Mouse (Mus musculus): Measurements from ENCODE around the gene Cdk6. TPM values are rescaled to one million over a fixed set of nuclear protein-coding genes. Genes with fewer than 3 reads are reported as not detected.
A peak's percentile ranks its signal among the peaks of the same experiment; 100 is the strongest.
"Not testable (repeated sequence)": the region's sequence is repeated elsewhere in the genome, so short reads cannot be mapped to it uniquely, and the experiment has no call there.

Cdk6 gene
- total RNA-seq, 2 experiments from 2014 or later = 0.73 to 1.1 TPM

GRCm38 (mm10) chr5:3344081-3344631 is 2.9 kb downstream of the Cdk6 start:
- peak; percentile 56 for DNase-seq (ENCODE audit: low spot score)

GRCm38 (mm10) chr5:3345540-3345939 is 4.3 kb downstream of the Cdk6 start:
- not testable (repeated sequence) for DNase-seq (ENCODE audit: low spot score)

DNA sequence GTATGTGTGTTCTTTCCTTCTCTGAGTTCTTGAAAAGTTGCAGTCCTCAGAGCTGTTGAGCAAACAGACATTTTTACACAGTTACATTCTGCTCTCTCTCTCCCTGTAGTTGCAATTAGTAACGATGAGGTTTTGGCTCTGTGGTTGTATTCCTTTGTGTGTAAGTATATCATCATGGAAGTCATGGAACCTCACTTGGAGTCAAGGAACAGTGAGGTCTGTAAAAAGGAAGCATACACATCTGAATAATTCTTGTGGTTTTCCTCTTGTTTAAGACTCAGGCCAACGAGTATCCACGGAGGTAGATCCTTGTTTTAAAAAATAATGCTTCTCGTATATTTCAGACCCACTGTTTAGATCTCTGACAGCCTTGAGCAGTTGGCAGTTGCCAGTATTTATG is 8.1 kb downstream of the Cdk6 start:
- DNase-seq (ENCODE audit: low spot score) = not testable (repeated sequence)

DNA sequence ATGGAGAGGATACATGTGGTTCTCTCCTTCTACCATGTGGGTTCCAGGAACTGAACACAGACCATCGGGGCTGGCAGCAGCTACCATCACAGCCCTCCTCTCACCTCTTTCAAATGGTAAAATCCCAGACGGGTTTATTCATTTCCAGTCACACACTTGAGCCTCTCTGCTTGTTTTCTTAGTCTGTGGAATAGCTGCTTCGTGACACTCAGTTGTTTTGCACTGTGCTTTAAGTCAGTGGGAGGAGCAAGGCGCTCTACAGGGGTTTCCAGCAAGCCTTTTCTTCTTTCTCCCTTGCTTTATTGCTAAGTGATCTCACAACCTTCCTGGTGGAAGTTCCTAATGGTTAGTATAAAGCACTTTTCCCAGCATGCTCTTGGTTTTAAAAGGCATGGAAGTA is 10.6 kb downstream of the Cdk6 start:
- DNase-seq (ENCODE audit: low spot score) = not testable (repeated sequence)

DNA sequence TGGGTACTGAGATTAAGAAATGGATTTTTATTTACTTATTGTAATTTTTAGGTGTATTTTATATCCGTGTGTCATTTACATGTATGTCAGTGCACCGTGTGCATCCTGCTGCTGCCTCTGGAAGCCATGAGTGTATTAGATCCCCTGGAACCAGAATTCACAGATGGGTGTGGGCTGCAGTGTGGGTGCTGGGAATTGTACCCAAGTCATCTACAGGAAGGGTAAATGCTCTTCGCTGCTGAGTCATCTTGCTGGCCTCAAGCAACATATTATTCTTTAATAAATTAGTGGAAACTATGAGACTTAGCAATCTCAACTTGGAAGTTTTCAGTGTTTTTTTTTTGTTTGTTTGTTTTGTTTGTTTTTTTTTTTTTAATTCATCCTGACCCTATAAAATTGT is 11.0 kb downstream of the Cdk6 start:
- no peak for DNase-seq (ENCODE audit: low spot score)

DNA sequence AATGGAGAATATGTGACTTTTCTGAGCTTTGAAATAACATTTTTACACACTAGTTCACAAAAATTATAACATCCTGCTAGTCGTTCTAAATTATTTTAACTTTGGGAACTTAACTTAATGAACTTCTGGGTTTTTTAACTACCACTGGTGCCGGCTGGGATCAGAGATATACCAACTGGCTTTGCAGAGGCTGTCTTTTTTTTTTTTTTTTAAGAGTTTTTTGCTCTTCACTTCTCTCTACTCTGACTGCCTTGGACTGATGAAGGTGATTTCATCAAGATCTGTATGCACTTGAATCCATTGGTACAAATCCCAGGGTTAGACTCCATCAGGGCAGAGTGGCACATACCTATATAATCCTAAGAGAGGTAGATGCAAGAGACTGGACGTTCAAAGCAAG is 11.5 kb downstream of the Cdk6 start:
- DNase-seq (ENCODE audit: low spot score) = no peak

- no peak for DNase-seq (ENCODE audit: low spot score)
Observed at GRCm38 (mm10) chr5:3354307-3354706, 13.0 kb downstream of the Cdk6 start.

GRCm38 (mm10) chr5:3355032-3355536 is 13.8 kb downstream of the Cdk6 start:
- DNase-seq (ENCODE audit: low spot score) = no peak

DNA sequence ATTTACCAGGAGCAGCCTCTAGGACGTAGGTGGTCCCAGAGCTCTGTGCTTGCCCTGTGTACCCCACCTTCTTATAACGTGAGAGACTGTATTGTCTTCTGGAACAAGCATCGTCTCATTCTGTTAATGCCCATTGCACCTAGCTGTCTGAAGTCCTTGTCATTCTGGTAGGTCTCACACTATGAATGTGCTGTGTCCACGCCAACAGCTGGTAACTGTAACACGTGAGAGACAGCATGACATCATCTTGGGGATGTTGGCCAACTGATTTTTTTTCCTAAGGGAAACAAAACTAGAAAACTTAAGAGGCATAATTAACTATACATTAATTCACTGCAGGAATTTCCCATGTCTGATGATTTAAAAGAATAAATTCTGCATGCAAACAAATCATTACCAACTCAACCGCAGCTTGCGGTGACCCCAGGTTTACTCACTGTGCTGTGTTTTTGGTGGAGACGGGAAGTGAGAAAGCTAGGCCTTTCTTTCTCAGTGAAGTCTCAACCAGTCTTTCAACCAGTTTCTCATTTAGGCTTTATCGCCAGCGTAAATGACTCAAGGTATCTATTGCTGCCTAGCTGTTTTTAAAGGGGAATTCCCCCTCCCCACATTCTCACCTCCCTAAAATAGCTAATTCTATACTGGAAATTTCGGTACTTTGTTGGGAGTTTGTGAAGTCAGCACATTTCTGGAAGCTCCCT is 14.4 kb downstream of the Cdk6 start:
- DNase-seq (ENCODE audit: low spot score) = no peak

GRCm38 (mm10) chr5:3356261-3356778 is 15.0 kb downstream of the Cdk6 start:
- DNase-seq (ENCODE audit: low spot score) = no peak

DNA sequence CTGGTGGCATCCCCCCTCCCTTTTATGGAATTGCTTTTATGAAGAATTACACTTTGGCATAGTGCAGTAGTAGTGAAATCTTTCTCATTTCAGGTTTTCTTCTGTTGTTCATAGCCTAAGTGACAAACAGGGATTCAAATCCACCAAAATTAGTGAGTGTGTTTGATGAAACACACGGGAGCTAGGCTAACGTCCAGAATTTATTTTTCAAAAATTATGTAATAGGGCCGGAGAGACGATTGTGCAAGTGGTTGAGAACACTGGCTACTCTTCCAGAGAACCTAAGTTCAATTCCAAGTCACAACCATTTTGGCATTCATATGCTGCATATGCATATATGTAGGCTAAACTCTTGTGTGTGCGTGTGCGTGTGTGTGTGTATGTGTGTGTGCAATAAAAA is 16.2 kb downstream of the Cdk6 start:
- DNase-seq (ENCODE audit: low spot score) = no peak

- DNase-seq (ENCODE audit: low spot score) = no peak
Observed at GRCm38 (mm10) chr5:3358687-3359520, 17.6 kb downstream of the Cdk6 start.

DNA sequence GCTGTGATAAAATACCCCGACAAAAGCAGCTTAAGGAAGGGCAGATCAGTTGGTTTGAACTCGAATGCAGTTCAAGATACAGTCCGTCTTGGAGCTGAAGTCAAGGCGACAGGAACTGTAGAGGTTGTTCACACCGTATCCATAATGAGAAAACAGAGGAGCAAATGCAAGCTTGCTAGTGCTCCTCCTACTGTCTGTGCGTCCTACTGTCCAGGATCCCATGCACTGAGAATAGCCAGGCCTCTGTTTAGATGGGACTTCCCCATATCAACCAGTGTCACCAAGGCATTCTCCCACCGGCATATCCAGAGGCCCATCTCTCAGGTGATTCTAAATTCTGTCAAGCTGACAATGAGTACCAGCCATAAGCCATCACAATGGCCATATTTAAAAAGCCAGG is 18.6 kb downstream of the Cdk6 start:
- no peak for DNase-seq (ENCODE audit: low spot score)

GRCm38 (mm10) chr5:3361252-3361651 is 20.0 kb downstream of the Cdk6 start:
- DNase-seq (ENCODE audit: low spot score) = no peak

DNA sequence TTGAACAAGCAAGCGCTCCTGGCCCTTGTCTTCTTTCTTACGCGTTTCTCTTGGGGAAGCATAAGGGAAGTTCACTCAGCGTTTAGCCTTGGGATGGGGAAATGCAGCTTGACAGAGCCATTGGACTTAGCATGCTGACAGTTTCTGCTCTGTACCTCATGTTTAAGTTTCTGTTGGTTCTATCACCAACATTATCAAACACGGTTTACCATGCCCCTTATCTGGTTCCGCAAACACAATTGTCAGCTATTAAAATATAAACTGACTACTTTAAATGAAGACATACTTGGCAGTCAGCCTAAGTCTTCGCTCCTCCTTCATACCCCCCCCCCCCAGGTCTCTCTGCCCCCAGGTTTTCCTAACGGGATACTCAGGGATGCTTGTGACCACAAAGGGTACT is 20.8 kb downstream of the Cdk6 start:
- DNase-seq (ENCODE audit: low spot score) = no peak

- DNase-seq (ENCODE audit: low spot score) = no peak
Observed at GRCm38 (mm10) chr5:3363036-3363983, 22.0 kb downstream of the Cdk6 start.

DNA sequence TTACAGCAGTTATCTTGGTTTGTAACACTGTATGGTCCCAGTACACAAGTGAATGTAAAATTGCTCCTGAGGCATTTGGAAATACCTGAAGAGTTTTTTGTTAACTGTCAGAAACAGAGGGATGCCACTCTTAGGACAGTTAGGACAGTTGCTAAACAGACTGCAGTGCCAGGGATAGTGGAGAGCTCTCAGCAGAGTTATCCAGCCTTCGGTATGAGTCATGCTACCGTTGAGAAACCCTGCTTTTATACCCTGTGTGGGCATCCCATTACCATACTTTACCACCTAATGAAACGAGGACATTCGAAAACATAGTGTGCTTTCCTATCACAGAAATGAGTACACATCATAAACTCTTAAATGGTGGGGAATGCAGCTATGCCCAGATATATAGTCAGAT is 25.8 kb downstream of the Cdk6 start:
- DNase-seq (ENCODE audit: low spot score) = no peak

- DNase-seq (ENCODE audit: low spot score) = no peak
Observed at GRCm38 (mm10) chr5:3369317-3369716, 28.0 kb downstream of the Cdk6 start.

DNA sequence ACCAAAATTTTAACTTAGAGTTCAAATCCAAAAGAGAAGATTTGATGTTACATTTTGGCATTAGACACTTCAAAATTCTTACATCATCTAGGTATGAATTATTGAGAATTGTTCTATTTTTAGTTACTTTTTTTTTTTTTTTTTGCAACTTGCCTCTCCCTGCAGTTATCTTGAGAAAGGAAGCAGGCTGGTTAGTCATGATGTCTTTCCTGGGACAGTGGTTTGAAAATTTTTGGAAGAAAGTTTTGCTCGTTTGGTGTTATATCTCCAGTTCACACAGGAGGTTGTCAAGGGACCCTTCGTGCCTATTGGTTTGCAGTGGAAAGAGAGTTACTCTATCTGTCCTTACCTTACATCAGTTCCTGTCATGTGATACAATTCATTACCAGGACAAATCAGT is 29.9 kb downstream of the Cdk6 start:
- DNase-seq (ENCODE audit: low spot score) = no peak

- no peak for DNase-seq (ENCODE audit: low spot score)
Observed at GRCm38 (mm10) chr5:3373170-3373569, 31.9 kb downstream of the Cdk6 start.

DNA sequence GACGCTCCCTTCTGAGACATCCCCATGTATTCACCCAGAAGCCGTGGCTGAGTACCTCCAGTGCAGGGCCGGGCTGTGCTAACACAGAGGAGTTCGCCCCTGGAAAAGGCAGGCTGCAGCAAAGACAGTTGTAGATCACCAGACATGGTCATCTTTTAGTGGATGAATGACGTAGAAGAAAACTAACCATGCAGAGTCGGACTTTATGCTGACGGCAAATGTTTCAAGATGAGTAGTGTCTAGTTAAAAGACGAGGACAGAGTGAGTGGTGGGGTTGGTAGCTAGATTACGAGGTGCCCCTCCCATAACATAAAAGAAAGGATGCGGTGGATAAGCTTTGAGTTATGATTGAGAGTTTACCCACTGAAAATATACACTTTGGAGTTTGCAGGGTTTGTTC is 33.5 kb downstream of the Cdk6 start:
- DNase-seq (ENCODE audit: low spot score) = no peak

Measured in gastrocnemius, adult 18-20 months (tissue).